Mouse (Mus musculus) embryonic facial prominence, embryonic 14.5 days (tissue): ENCODE measurements around the gene Aspdh. TPM values are rescaled to one million over a fixed set of nuclear protein-coding genes. Genes with fewer than 3 reads are reported as not detected.

Experiments
- ATAC-seq: fragments of 200-750 bp; cut with Nextera tagmentation; 2 replicates; pipeline ENCODE4 v1.8.0; 2017; ENCODE audit warnings: low read depth, moderate number of reproducible peaks, moderate TSS enrichment
- DNase-seq: peaks from one replicate; pipeline ENCODE4 v3.0.0-alpha.2; 2015; ENCODE audit warnings: low spot score
- H3K27ac ChIP-seq: fragments of 300-500 bp; sonication (generic); replicated peaks from 2 replicates; pipeline ENCODE4 v1.5.1; 2014; ENCODE audit warnings: low read depth, mild to moderate bottlenecking, low read length, moderate library complexity
- H3K27me3 ChIP-seq: fragments of 300-500 bp; sonication (generic); replicated peaks from 2 replicates; pipeline ENCODE4 v1.6.1; 2014; ENCODE audit warnings: low read length; ENCODE audit not compliant: control insufficient read depth, insufficient read depth
- H3K36me3 ChIP-seq: fragments of 300-500 bp; sonication (generic); 2 replicates; pipeline ENCODE4 v1.6.1; 2014; ENCODE audit warnings: low read length, mixed read lengths; ENCODE audit not compliant: control insufficient read depth, insufficient read depth
- H3K4me1 ChIP-seq: fragments of 300-500 bp; sonication (generic); 2 replicates; pipeline ENCODE4 v1.6.1; 2014; ENCODE audit warnings: antibody characterized with exemption, low read length; ENCODE audit not compliant: control insufficient read depth, insufficient read depth
- H3K4me2 ChIP-seq: fragments of 300-500 bp; sonication (generic); 2 replicates; pipeline ENCODE4 v1.6.1; 2014; ENCODE audit warnings: low read depth, mild to moderate bottlenecking, low read length, moderate library complexity, mixed read lengths
- H3K4me3 ChIP-seq: fragments of 300-500 bp; sonication (generic); 2 replicates; pipeline ENCODE4 v1.5.1; 2014; ENCODE audit warnings: low read depth, mild to moderate bottlenecking, low read length
- H3K9ac ChIP-seq: fragments of 300-500 bp; sonication (generic); 2 replicates; pipeline ENCODE4 v1.6.1; 2014; ENCODE audit warnings: low read depth, mild to moderate bottlenecking, low read length, moderate library complexity, mixed read lengths
- H3K9me3 ChIP-seq: fragments of 300-500 bp; sonication (generic); 2 replicates; pipeline ENCODE4 v1.6.1; 2016; ENCODE audit warnings: low read length; ENCODE audit not compliant: control insufficient read depth
- WGBS: fragments of 180-500 bp; shearing (Covaris S2); extraction: QIAGEN DNeasy Blood & Tissue Kit; methylation state at CpG from one replicate; pipeline ENCODE4 v1.1.7; 2014; 5-methylcytosine and 5-hydroxymethylcytosine counted together
- polyA plus RNA-seq: library from polyadenylated mRNA; unstranded; fragments of >200 nt; fragmentation: Nextera tagmentation; extraction: Ambion mirVana; gene quantifications from 2 replicates; pipeline ENCODE4 v1.2.1, GENCODE M21; 2014

The Aspdh gene
- polyA plus RNA-seq, 1 experiment from 2014 or later: 0.47 TPM

GRCm38 (mm10) chr7:44435796-44436195 lies 29.4 kb upstream of the Aspdh start:
- DNase-seq (no peak), ATAC-seq (no peak)
- no peaks in the 10 kb centered on the region for H3K4me1 ChIP-seq
- H3K4me3 ChIP-seq: no peak overlapping the region
- H3K4me2 ChIP-seq: no peak overlapping the region
- H3K9me3 ChIP-seq: no peaks in the 10 kb centered on the region
- H3K9ac ChIP-seq: no peak overlapping the region
- peaks cover 24% of the 10 kb centered on the region for H3K27me3 ChIP-seq
- 64% methylated on average over 5 of the region's 5 CpGs for WGBS
- H3K36me3 ChIP-seq: no peaks in the 10 kb centered on the region
- H3K27ac ChIP-seq: no peak overlapping the region

DNA sequence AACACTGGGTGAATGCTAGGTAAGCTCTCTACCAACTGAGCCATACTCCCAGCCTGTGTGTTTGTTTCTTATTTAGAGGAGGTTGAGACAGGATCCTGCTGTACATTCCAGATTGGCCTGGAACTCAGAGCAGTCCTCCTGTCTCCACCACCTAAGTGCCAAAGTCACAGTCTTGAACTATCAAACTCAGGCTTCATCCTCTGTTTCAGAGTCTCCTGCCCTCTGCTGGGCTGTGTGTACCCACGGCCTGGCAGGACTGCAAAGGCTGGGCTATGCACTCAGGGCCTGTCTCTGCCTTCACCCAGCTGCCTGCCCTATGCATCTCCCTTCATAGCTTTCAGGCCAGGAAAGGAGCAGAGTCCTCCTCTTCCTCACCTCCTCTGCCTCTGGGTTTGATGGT lies 28.9 kb upstream of the Aspdh start:
- no peak overlapping the region for H3K4me3 ChIP-seq
- H3K9ac ChIP-seq: no peak overlapping the region
- 0% methylated on average over 1 of the region's 1 CpGs for WGBS
- H3K27me3 ChIP-seq: peaks cover 24% of the 10 kb centered on the region
- H3K4me1 ChIP-seq: no peaks in the 10 kb centered on the region
- no peak for ATAC-seq
- no peak overlapping the region for H3K4me2 ChIP-seq
- no peak for DNase-seq
- no peaks in the 10 kb centered on the region for H3K9me3 ChIP-seq
- no peak overlapping the region for H3K27ac ChIP-seq
- no peaks in the 10 kb centered on the region for H3K36me3 ChIP-seq

GRCm38 (mm10) chr7:44437188-44437587 lies 28.0 kb upstream of the Aspdh start:
- Histone ChIP-seq H3K4me1 (no peaks in the 10 kb centered on the region), H3K27me3 (peaks cover 32% of the 10 kb centered on the region), H3K9ac (no peak overlapping the region), H3K4me2 (no peak overlapping the region), H3K4me3 (no peak overlapping the region), H3K9me3 (no peaks in the 10 kb centered on the region), H3K36me3 (no peaks in the 10 kb centered on the region), H3K27ac (no peak overlapping the region)
- WGBS: 73% methylated on average over 1 of the region's 1 CpGs
- no peak for ATAC-seq
- DNase-seq: no peak

DNA sequence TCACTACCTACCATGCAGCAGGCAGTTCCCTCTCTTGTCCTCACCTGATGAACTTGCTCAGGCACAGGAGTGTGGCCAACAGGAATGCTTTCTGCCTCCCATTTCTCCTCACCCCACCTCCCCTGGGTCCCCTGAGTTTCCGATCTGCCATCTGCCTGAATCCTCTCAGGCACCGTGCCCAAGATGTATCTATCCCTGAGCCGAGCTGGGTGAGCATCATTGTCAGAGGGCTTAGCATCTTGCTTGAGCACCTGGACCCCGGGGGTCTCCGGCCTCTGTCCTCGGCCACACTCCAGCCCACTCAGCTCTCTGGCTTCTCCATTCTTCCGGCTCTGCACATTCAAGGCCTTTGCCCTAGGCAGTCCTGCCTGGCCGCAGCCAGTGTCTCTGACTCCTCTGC lies 27.3 kb upstream of the Aspdh start:
- DNase-seq: no peak
- ATAC-seq: no peak
- H3K9ac ChIP-seq: 0 out of 2 replicates have a peak overlapping the region, but pooled peaks have one; percentile 8
- WGBS: 61% methylated on average over 8 of the region's 8 CpGs
- no peaks in the 10 kb centered on the region for H3K9me3 ChIP-seq
- no peak overlapping the region for H3K4me2 ChIP-seq
- H3K4me3 ChIP-seq: no peak overlapping the region
- no peak overlapping the region for H3K27ac ChIP-seq
- H3K36me3 ChIP-seq: no peaks in the 10 kb centered on the region
- H3K27me3 ChIP-seq: peaks cover 40% of the 10 kb centered on the region
- no peaks in the 10 kb centered on the region for H3K4me1 ChIP-seq

- ATAC-seq (no peak), DNase-seq (no peak)
- no peaks in the 10 kb centered on the region for H3K9me3 ChIP-seq
- no peaks in the 10 kb centered on the region for H3K4me1 ChIP-seq
- no peak overlapping the region for H3K4me3 ChIP-seq
- no peak overlapping the region for H3K4me2 ChIP-seq
- WGBS: 69% methylated on average over 2 of the region's 2 CpGs
- H3K9ac ChIP-seq: no peak overlapping the region
- H3K36me3 ChIP-seq: no peaks in the 10 kb centered on the region
- H3K27ac ChIP-seq: no peak overlapping the region
- peaks cover 58% of the 10 kb centered on the region for H3K27me3 ChIP-seq
Observed at GRCm38 (mm10) chr7:44439696-44440095, 25.5 kb upstream of the Aspdh start.

DNA sequence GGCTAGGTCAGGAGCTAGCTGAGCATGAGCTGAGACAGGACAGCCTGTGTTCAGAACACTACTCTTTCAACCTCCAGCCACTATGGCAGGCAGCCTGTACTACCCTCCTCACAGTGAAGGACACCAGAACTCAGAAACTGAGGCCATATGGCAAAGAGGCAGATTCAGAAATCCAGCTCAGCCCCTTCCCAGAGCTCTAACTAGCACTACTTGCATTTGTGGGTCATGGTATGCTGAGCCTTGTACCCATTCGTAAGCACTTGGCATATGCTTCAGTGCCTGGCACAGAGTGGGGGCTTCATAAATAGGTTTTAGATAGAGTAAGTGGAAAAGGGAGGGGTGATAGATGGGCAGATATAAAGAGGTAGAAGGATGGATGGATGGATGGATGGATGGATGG lies 24.7 kb upstream of the Aspdh start:
- Histone ChIP-seq H3K4me1 (no peaks in the 10 kb centered on the region), H3K9ac (no peak overlapping the region), H3K27ac (no peak overlapping the region), H3K27me3 (peaks cover 65% of the 10 kb centered on the region), H3K4me2 (no peak overlapping the region), H3K9me3 (no peaks in the 10 kb centered on the region), H3K4me3 (no peak overlapping the region), H3K36me3 (no peaks in the 10 kb centered on the region)
- ATAC-seq (no peak), DNase-seq (no peak)
- 82% methylated on average over 1 of the region's 1 CpGs for WGBS

DNA sequence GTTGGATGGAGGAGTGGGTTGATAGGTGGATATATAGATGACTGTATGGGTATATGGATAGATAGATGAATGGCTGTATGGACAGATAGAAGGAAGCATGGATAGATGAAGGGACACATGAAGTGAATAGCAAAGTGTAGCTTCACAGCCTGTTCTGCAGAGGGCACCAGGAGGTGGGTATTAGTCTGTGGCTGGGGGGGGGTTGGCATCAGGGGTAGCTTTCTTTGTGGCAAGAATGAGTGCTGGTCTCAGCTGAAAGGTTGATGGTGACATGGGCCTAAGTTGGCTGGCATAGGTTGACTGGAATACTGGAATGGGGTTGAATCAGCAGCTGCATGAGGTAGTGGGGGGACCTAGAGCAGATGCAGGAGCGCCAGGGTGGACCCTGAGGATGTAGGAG lies 24.0 kb upstream of the Aspdh start:
- Histone ChIP-seq H3K9ac (0 out of 2 replicates have a peak overlapping the region, but pooled peaks have one; percentile 66), H3K9me3 (no peaks in the 10 kb centered on the region), H3K36me3 (no peaks in the 10 kb centered on the region), H3K4me1 (no peaks in the 10 kb centered on the region), H3K4me2 (peak overlapping the region; percentile 61; the same call in 1 of the 2 replicates), H3K4me3 (peak overlapping the region; percentile 39; the same call in 1 of the 2 replicates), H3K27ac (no peak overlapping the region), H3K27me3 (peaks cover 69% of the 10 kb centered on the region)
- 29% methylated on average over 1 of the region's 1 CpGs for WGBS
- ATAC-seq (no peak), DNase-seq (no peak)

- DNase-seq (peak; percentile 49), ATAC-seq (peak; percentile 58; the same call in 1 of the 2 replicates)
- Histone ChIP-seq H3K9me3 (no peaks in the 10 kb centered on the region), H3K4me1 (no peaks in the 10 kb centered on the region), H3K27ac (no peak overlapping the region; the same call in 1 of the 2 replicates), H3K4me3 (peak overlapping the region; percentile 39), H3K9ac (peak overlapping the region; percentile 66), H3K27me3 (peaks cover 73% of the 10 kb centered on the region), H3K4me2 (peak overlapping the region; percentile 61), H3K36me3 (no peaks in the 10 kb centered on the region)
- WGBS: under 1% methylated on average over 13 of the region's 14 CpGs
Observed at GRCm38 (mm10) chr7:44441648-44442109, 23.5 kb upstream of the Aspdh start.

DNA sequence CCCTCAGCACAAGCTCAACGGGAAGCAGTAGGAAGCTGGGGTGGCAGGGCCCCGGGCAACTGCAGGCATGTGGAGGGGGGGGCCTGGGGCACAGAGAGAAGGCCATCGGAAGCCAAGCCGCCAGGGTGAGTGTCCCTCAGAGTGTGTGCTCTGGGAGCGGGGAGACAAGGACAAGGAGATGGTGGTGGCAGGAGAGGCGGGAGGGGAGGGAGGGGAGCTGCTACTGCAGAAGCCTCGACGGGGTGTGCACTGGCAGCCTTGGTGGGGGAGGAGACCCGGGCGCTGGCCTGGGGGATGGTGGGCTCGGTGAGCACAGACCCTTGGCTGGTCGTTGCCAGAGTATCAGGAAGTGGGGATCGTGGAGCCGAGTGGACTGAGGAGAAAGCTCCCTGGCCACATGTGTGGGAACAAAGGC lies 22.8 kb upstream of the Aspdh start:
- Histone ChIP-seq H3K4me2 (peak overlapping the region; percentile 61), H3K27me3 (peaks cover 73% of the 10 kb centered on the region), H3K9ac (peak overlapping the region; percentile 66), H3K9me3 (no peaks in the 10 kb centered on the region), H3K4me3 (peak overlapping the region; percentile 39), H3K36me3 (no peaks in the 10 kb centered on the region), H3K4me1 (no peaks in the 10 kb centered on the region), H3K27ac (no peak overlapping the region; the same call in 1 of the 2 replicates)
- WGBS: 4% methylated on average over 13 of the region's 14 CpGs
- ATAC-seq (peak; percentile 38; the same call in 1 of the 2 replicates), DNase-seq (peak; percentile 24)
